14 mouse cellular contexts compared by ENCODE assay signal in the genomic region with DNA sequence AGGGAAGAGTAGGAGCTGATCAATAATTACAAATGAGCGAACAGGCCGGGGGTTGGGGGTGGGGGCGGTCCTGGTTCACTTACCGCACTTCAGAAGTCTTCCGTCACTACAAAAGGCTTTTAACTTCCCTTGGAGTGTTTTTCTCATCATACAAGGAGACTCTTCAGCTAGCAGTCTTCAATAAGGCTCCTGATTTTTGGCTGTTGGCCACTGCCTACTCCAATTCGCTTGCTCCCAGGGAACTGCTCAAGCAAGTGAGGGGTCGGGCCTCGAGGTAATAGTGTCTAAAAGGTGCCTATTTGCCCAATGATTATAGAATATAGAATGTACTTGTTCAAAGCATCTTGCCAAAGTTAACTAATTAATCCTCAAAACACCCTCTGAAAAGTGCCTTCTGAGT.
"Had no signal": no experiment of that assay in that cellular context is flagged by ENCODE, and none has a peak within 500 bp of the region (broad histone marks: within the 10 kb centered on the region; RNA-seq: fewer than 3 reads in every experiment).

No protein-coding gene starts in this region.

- DNase-seq: lung, adult 18-20 months; lung, embryonic 14.5 days; lung, postnatal 10 days; lung, postnatal 4 days; right cerebral cortex, postnatal 14 days; thymus, adult 2 months; thymus, postnatal 25 days; thymus, postnatal 4 days had no signal

- H3K36me3 ChIP-seq: midbrain, embryonic 13.5 days; midbrain, embryonic 15.5 days; neural tube, embryonic 12.5 days; stomach, embryonic 15.5 days had no signal

- H3K27ac ChIP-seq: midbrain, embryonic 13.5 days; midbrain, embryonic 15.5 days; neural tube, embryonic 12.5 days; stomach, embryonic 15.5 days; stomach, postnatal 0 days had no signal

- ATAC-seq: midbrain, embryonic 13.5 days; midbrain, embryonic 15.5 days had no signal

- H3K9me3 ChIP-seq: midbrain, embryonic 13.5 days; midbrain, embryonic 15.5 days; neural tube, embryonic 12.5 days; stomach, embryonic 15.5 days had no signal

- H3K4me3 ChIP-seq: midbrain, embryonic 13.5 days; midbrain, embryonic 15.5 days; neural tube, embryonic 12.5 days; stomach, embryonic 15.5 days had no signal

- H3K9ac ChIP-seq: lung, embryonic 14.5 days; midbrain, embryonic 13.5 days; midbrain, embryonic 15.5 days; neural tube, embryonic 12.5 days; stomach, embryonic 15.5 days had no signal

- H3K27me3 ChIP-seq: midbrain, embryonic 13.5 days; midbrain, embryonic 15.5 days; neural tube, embryonic 12.5 days; stomach, embryonic 15.5 days had no signal

- H3K4me2 ChIP-seq: lung, embryonic 14.5 days; midbrain, embryonic 11.5 days; midbrain, embryonic 13.5 days; midbrain, embryonic 15.5 days; neural tube, embryonic 12.5 days; stomach, embryonic 15.5 days had no signal

- H3K4me1 ChIP-seq: midbrain, embryonic 13.5 days; neural tube, embryonic 12.5 days; stomach, embryonic 15.5 days had no signal
